Mouse (Mus musculus) adrenal gland, adult 2 months (tissue): ENCODE measurements around the gene Vsig10. TPM values are rescaled to one million over a fixed set of nuclear protein-coding genes. Genes with fewer than 3 reads are reported as not detected.
"Not testable (repeated sequence)": the region's sequence is repeated elsewhere in the genome, so short reads cannot be mapped to it uniquely, and the experiment has no call there.

Source experiments
- DNase-seq: peaks from one replicate; pipeline ENCODE4 v3.0.0; 2021
- long read RNA-seq: library from polyadenylated mRNA; stranded (forward); transcript quantifications from one replicate; pipeline ENCODE4 v2.0.0, GENCODE M21; 2021
- polyA plus RNA-seq: library from polyadenylated mRNA; depleted of rRNA; stranded (reverse); fragments of >200 nt; gene quantifications from 2 replicates; pipeline ENCODE4 v1.2.3, GENCODE M21; 2012; rRNA removed
- total RNA-seq, 2 experiments: library from RNA; stranded (reverse); gene quantifications; 2 replicates each; pipeline ENCODE4 v1.2.3; 2021

Vsig10 gene
- total RNA-seq (10 to 100 TPM in 1 of 2 experiments, 1 to 10 TPM in 1; 8.9 to 28.6 TPM), polyA plus RNA-seq (38.0 and 44.1 TPM in 2 replicates)
- long read RNA-seq, result 0 reads

DNA sequence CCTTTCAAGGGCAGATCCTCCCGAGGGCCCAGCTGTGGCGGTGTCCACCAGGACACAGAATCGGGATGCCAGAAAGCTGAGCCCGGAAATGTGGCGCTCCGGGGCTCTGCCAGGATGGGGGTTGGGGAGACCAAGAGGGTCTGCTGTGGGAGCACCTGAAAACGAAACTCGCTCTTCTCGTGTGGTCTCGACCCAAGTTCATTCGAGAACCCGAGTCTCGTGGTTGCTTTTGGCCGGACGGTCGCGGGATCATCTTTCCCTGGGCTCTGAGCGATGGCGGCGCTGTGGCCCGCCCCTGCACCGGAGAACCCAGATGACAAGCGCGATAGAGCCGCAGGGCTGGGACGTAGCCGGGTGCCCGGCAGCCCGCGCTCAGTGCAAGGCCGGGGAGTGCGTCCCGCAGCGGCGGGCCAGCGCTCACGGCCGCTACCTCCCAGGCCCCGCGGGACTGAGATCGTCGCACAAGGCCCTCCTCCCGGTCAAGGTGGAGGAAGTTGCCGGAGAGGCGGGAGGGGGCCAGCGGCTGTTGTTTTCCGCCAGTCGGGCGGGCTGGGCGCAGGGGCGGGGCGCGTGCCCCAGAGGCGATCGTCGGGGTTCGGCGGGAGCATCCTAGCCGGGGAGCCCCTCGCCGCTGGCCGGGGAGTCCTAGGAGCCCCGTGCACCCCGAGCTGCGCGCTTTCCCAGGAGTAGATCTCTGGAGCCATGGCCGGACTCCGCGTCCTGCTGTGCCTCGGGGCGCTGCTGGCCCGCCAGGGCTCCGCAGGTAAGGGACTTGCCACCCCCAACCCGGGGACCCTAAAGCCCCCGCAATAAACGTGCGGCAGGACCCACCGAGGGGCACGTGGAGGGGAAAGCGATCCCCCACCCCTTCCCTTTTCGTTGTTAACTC lies at the start of gene Vsig10:
Vsig10 (plus strand) TSS at position 343 of the 889 bp plus-strand sequence.
- DNase-seq, result peak; percentile 90

DNA sequence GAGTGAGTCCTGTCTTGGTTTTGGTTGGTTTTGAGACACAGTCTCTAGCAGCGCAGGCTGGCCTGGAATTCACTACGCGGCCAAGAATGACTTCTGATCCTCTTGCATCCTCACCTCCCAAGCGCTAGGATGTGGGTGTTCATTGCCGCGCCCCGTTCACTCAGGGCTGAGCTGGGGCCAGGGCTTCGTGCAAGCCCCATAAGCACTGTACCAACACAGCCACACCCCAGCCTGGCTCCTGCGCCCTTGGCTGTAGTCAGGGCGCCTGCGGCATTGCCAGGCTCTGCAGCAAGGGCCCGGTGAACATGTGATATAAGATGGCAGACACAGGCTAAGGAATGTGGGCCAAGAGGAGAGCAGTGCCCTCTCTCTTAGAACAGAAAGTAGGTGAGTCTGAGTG lies 49.5 kb upstream of the Vsig10 start:
- DNase-seq, result no peak

DNA sequence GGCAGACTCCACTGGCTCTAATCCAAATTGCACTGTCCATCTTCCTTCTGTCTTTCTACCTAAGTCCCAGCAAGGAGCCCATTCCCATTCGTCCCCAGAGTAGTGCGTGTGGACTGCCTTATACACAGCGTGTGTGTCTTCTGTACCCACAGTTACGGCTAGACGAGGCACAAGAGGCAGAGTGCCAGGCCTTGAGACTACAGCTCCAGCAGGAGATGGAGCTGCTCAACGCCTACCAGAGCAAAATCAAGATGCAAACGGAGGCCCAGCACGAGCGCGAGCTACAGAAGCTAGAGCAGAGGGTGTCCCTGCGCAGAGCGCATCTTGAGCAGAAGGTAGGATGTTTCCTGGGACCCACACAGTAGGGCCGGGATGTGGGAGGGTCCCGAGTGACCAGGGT lies 46.9 kb upstream of the Vsig10 start:
- DNase-seq, result no peak

DNA sequence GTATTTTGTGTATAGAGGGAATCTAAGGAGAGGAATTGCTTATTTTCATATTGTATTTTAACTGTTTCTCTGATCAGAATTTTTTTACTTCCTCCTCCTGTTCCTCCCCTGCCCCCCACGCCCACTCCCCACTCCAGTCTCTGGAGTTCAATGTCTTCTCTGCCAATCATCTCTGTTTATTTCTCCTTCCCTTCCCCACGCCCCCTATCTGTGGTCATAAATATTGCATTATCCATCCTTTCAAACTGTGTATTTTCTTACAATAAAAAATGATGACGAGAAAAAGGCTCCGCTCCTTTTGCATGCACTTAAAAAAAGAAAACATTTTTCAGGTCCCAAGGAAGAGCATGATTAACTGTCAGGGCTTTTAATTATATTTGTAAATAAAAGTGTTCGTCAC lies 44.1 kb upstream of the Vsig10 start:
- no peak for DNase-seq

DNA sequence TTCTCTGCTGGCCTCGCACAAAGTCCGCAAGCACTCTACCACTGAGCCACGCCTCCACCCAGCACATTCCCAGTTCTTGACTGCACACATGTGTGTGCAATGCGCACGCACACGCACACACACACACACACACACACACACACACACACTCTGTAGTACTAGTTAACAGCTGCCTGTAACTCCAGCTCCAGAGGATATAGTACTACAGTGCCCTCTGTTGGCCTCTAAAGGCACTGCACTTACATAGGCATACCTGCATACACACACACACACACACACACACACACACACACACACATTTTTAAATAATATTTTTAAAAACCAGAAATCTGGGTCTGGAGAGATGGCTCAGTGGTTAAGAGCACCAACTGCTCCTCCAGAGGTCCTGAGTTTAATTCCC lies 41.1 kb upstream of the Vsig10 start:
- no peak for DNase-seq

DNA sequence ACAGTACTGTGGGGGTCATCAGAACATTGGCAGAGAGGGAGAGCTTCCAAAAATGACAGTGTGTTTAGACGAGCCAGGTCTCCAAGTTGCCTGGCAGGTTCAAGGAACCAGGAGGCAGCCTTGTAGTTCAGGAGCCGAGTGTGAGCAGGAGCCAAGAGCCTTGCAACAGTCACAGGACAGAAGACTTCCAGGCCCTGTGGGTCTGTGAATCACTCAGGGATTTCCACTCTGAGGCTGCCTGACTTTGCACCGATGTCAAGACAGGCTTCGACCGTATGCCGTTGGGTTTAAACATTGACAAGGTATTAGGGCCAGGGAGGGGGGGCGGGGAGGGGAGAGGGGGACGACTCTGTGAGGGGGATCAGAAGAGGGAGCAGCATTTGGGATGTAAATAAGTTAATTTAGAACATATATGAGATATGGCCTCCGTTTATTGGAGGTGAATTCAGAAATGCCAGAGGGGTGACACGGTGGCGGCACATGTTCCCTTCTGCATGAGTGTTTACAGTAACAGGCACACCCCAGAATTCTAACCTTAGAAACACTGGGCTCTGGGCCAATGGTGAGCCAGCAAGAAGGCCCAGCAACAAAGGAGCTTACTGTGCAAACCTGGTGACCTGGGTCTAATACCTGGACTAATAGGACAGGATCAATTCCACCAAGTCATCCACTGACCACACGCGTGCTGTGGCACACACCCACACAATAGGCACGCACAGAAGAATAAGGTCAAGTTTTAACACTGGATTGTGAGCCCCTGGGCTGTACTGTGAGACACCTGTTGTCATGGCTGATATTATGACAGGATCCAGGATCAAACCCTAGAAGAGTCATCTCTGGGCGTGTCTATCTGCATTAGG lies 39.8 kb upstream of the Vsig10 start:
- DNase-seq, result no peak

DNA sequence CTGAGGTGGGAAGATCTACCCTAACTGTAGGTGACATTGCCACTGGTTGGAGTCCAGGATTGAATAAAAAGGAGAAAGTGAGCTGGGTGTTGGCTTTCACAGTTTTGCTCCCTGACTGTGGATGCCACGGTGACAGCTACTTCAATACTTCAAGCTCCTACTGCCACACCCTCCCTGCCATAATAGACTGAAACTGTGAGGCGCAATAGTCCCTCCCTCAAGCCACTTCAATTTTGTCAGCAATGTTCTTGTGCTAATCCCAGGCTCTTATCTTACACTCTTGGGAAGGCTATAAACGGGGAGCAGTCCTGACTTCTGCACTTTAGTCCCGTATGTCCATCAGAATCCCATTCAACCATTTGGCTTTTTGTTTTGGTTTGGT lies 39.2 kb upstream of the Vsig10 start:
- no peak for DNase-seq

DNA sequence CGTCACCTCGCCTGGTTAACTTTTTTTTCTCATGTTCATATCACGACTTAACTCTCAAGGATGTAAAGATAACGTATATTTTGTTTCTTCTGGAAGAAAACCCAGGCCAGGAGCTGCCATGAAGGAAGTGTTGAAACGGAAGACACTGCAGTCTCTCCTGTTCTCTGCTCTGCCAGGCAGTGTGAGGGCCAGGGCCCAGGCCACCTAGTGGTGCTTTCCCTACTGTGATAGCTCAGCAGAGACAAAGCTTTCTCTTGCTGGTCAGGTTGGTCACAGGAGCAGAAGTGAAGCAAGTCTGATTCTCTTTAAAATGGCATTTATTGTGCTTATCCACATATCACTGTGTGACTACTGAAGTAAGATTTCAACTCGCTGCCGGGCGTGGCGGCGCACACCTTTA lies 37.3 kb upstream of the Vsig10 start:
- peak; percentile 29 for DNase-seq

DNA sequence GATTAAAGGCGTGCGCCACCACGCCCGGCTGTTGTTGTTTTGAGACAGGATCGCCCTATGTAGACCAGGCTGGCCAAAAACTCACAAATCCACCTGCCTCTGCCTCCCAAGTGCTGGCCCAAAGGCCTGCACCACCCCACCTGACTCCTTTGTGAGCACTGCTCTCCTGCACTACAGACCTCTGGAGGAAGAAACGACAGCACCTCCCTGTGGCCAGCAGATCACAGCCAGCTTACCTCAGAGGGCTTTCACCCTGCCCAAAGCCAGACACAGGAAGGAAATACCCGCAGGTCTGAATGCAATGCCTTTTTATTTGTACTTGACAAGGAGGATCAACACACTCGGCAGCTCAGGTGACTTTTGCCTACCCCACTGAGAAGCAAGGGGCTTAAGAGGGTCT lies 36.5 kb upstream of the Vsig10 start:
- DNase-seq, result no peak

DNA sequence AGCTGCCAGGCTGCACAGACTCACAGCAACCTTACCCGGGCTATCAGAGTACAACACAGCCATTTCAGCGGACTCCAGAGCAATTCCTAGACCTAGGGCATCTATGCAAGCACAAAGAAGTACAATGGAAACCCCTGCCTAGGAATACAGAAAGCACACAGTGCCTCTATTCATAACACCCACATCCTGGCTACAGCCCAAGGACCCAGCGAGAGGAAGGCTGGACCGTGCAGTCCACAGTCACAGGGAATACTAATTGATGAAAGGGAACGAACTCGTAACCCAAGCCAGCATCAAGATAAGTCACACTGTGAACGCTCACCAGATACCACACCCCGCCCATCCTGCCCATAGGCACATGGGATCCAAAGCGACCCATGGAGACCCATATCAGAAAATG lies 34.9 kb upstream of the Vsig10 start:
- peak; percentile 53 for DNase-seq

DNA sequence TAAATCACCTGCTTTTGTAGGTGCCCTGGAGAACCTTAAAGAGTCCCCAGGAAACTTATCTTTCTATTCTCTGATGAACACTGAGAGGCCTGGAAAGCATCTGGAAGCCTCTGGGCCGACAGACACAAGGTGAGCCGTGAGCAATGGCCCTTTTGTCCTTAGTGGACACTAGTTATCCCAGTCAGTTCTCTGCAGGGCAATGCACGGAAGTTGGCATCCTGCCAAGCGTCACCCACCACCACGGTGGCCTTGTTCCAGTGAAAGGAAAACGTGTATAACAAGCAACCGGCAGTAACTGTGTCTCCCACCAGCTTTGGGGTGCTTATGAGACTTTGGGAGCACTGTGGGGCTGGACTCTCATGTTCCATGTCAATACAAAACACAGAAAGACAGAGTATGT lies 34.2 kb upstream of the Vsig10 start:
- DNase-seq, result peak; percentile 27

DNA sequence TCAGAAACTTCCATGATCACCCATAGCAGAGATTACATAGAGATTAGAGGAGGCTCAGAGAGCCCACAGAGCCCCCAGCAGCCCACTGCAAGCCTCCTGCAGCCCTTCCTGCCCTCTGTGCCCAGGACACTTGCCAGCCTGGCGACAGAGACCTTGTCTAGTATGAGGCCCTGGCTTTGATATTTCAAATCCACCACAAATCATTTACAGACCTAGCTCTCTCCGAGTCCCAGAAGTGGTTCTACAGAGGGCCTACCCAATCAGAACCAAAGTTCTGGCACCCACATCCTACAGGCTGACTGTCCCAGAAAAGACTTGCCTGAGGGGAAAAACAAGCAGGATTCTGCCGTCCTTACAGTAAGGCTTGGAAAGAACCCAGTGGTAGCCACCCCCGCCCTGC lies 33.6 kb upstream of the Vsig10 start:
- peak; percentile 51 for DNase-seq

DNA sequence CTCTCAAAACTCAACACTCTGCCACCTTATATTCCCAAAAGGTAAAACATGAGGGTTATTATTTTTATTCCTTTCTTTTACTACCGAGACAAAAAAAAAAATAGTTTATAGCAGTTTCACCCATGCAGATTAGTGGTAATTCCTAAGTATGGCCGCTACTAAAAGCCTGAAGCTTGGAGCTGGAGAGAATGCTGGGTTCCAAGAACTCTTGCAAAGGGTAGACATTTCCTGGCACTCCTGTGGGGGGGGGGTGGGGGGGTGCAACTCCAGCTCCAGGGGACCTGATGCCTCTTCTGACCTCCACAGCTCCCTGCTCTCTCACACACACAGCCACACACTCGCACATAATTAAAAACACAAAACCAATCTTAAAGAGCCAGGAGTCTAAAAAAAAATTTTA lies 32.6 kb upstream of the Vsig10 start:
- DNase-seq, result no peak

DNA sequence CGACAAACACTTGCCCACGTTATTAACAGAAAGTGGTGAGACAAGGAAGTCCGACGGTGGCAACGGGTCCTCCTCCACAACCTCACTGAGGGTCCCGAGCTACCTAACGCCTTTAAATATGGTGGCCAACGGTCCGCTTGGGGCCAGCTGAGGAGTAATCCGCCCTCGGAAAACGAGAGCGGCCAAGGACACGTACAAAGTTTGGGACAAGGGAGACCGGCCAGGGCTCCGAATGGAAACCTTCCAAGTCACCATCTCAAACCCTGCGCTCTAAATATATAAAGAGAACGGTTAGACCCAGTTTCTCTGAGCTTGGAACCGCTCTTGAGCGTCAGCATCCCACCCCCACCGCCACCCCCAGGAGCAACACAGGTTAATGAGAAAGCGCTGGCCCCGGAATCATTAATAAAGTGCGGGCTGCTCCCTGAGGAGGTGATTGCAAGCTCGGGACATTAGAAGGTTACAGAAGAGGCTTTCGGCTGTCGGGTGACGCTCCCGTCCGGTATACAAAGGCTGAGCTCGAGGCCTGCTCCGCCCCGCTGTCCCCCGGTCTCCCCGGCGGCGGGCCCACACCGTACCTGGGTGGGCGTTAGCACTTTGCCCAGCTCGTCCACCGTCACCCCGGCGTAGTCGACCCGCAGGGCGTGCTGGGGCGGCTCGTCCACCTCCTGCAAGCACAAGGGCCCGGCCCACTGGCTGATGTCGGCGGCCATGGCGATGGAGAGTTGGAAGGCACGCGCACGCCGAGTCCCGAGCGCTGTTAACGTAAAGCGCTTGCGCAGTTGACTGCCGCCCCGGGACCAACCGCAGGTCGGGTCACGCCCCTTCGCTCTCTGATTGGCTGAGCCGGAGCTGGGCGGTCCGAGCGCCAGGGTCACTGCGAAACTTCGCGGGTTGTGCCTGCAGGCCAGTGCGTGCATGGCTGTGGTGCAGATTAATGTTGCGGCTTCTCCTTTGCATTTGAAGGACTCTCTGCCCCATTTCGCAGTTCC lies 31.8 kb upstream of the Vsig10 start, which contains the start of gene Pebp1:
Pebp1 (minus strand) TSS at position 795 of the 992 bp plus-strand sequence.
- peak; percentile 99 for DNase-seq

DNA sequence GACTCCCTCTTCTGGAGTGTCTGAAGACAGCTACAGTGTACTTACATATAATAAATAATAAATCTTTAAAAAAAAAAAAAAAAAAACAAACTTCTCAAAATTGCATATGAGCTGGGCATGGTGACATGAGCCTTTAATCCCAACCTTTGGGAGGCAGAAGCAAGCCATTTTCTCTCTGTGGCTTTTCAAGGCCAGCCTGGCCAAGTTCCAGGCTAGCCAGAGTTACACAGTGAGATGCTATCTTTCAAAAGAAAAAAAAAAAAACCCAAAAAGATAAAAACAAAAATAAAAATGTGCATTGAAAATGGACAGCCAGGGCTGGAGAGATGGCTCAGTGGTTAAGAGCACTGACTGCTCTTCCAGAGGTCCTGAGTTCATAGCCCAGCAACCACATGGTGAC lies 29.2 kb upstream of the Vsig10 start:
- DNase-seq, result no peak

DNA sequence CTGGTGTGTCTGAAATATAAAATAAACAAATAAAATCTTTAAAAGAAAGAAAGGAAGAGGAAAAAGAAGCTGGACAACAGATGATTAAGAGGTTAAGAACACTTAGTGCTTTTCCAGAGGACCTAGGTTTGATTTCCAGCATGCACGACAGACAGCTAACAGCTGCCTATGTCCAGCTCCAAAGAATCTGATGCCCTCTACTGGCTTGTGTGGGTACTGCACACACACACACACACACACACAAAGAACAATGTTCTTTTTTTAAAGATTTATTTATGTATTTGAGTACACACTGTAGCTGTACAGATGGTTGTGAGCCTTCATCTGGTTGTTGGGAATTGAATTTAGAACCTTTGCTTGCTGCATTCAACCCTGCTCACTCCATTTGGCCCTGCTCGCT lies 28.8 kb upstream of the Vsig10 start:
- DNase-seq, result no peak

DNA sequence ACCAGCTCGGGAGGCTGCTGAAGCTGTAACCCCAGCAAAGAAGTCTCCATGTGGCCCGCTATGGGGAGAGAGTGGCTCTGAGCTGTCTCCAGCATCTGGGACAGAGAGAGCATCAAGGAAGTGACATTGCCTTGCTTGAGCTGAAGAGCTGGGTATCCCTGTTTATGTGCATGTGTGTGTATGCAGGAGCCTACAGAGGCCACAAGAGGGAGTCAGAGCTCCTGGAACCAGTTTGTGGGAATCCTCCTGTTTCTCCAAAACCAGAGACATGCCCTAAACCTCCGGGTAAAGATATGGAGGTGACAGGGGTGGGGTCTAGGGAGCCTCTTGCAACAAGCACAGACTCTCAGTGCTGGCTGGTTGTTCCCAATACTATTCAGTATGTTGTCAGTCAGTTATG lies 27.6 kb upstream of the Vsig10 start:
- no peak for DNase-seq

DNA sequence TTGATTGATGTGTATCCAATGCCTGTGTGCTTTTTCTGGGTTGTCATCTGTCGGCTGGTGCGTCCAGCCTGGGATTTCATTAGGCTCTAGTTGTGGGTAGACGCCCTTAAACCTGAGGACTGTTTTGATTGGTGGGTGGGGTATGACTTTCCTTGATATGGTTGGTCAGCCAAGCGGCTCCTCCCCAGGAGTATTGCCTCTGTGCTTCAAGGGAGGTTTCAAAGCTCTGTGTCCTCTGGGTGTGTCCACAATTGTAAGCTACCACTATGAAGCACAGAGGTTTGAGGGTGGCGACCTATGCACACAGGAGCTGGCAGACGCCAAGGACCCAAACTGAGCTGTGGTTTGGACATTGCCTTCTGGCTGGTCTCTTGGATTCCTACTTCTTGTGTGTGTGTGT lies 26.3 kb upstream of the Vsig10 start:
- DNase-seq, result no peak

DNA sequence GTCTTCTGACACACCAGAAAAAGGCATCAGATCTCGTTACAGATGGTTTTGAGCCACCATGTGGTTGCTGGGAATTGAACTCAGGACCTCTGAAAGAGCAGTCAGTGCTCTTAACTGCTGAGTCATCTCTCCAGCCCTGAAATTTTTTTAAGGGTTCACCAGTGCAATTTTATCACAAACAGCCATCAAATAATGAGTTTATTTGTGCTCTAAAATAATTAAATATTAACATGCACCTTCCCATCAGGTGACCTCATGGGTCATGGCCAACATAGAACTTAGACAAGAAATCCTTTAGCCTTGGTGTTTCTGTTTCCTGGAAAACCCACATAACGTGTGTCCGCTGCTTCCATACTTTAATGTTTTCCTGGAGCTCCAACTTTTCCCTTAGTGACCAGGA lies 25.1 kb upstream of the Vsig10 start:
- DNase-seq, result not testable (repeated sequence)

DNA sequence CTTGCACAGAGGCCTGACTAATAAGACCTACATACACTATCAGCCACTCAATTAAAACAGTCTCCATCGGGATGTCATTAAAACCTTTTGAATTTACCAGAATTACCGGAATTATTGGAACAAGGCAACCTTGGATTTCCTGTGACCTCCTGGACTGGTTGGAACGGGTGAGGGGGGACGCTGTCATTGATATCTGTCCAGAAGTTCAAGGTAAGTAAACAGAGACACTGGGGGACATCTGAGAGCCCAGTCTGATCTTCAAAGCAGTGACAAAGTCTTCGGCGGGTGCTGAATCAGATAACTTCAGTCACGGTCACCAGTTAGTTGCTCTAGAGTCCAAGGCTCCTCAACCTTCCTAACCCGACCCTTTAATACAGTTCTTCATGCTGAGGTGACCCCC lies 23.9 kb upstream of the Vsig10 start:
- DNase-seq, result peak; percentile 58

DNA sequence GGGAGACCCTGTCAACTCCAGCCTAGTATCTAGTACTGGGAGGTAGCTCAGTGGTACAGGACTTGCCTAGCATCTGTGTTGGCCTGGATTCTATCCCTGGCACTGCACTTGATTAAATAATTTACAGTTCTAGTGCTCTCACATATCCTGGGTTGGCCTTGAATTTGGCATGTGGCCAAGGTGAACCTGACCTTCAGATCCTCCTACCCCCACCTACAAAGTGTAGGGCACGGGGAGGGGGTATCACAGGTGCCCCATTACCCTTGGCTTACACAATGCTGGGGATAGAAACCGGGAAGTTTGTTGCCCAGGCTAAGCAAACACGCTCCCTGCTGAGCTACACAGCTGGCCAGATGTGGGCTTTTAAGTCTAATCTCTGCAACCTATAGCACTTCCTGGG lies 16.0 kb upstream of the Vsig10 start:
- DNase-seq, result no peak
